Mouse (Mus musculus) lung, postnatal 0 days (tissue): ENCODE measurements at regions not wholly inside any gene's neighbourhood (a gene's known extent, or its start where the extent isn't known, plus 50 kb on each side); places are given as distances from the start of the nearest gene placed in this dataset.

Experiments
- ATAC-seq: fragments of 200-750 bp; cut with Nextera tagmentation; 2 replicates; pipeline ENCODE4 v1.8.0; 2017; ENCODE audit warnings: moderate library complexity
- DNase-seq: peaks from one replicate; pipeline ENCODE4 v3.0.0-alpha.2; 2016; ENCODE audit warnings: low spot score
- H3K27ac ChIP-seq: fragments of 300-500 bp; sonication (generic); 2 replicates; pipeline ENCODE4 v1.5.1; 2014; ENCODE audit warnings: antibody characterized with exemption, mild to moderate bottlenecking, low read length, mixed read lengths
- H3K27me3 ChIP-seq: fragments of 300-500 bp; sonication (generic); replicated peaks from 2 replicates; pipeline ENCODE4 v1.6.1; 2014; ENCODE audit warnings: low read length, mixed read lengths; ENCODE audit not compliant: insufficient read depth
- H3K36me3 ChIP-seq: fragments of 300-500 bp; sonication (generic); 2 replicates; pipeline ENCODE4 v1.6.1; 2014; ENCODE audit warnings: low read length, mixed read lengths; ENCODE audit not compliant: insufficient read depth
- H3K4me1 ChIP-seq: fragments of 300-500 bp; sonication (generic); 2 replicates; pipeline ENCODE4 v1.6.1; 2014; ENCODE audit warnings: antibody characterized with exemption, low read depth, low read length, mixed read lengths; ENCODE audit not compliant: insufficient read depth
- H3K4me2 ChIP-seq: fragments of 300-500 bp; sonication (generic); replicated peaks from 2 replicates; pipeline ENCODE4 v1.6.1; 2014; ENCODE audit warnings: low read depth, mild to moderate bottlenecking, low read length, moderate library complexity, mixed read lengths
- H3K4me3 ChIP-seq: fragments of 300-500 bp; sonication (generic); 2 replicates; pipeline ENCODE4 v1.5.1; 2014; ENCODE audit warnings: low read depth, low read length
- H3K9ac ChIP-seq: fragments of 300-500 bp; sonication (generic); replicated peaks from 2 replicates; pipeline ENCODE4 v1.6.1; 2014; ENCODE audit warnings: low read depth, mild to moderate bottlenecking
- H3K9me3 ChIP-seq: fragments of 300-500 bp; sonication (generic); 2 replicates; pipeline ENCODE4 v1.6.1; 2016; ENCODE audit warnings: low read length, mixed read lengths
- CTCF ChIP-seq: IDR thresholded peaks from 2 replicates; pipeline ENCODE4 v1.5.1; 2016; ENCODE audit warnings: antibody characterized with exemption, mild to moderate bottlenecking
- EP300 ChIP-seq: IDR thresholded peaks from 2 replicates; pipeline ENCODE4 v1.6.1; 2016; ENCODE audit warnings: antibody characterized with exemption, mild to moderate bottlenecking, control low read depth
- WGBS: fragments of 180-500 bp; shearing (Covaris S2); extraction: QIAGEN DNeasy Blood & Tissue Kit; methylation state at CpG from one replicate; pipeline ENCODE4 v1.1.7; 2014; 5-methylcytosine and 5-hydroxymethylcytosine counted together

- WGBS: 78% methylated on average over 7 of the region's 7 CpGs
- no peak for ATAC-seq
- Histone ChIP-seq H3K9ac (no peak overlapping the region), H3K9me3 (no peaks in the 10 kb centered on the region), H3K27ac (no peak overlapping the region), H3K36me3 (no peaks in the 10 kb centered on the region), H3K4me3 (no peak overlapping the region), H3K27me3 (no peaks in the 10 kb centered on the region), H3K4me2 (no peak overlapping the region), H3K4me1 (no peaks in the 10 kb centered on the region)
- TF ChIP-seq EP300 (no peak), CTCF (peak; percentile 65)
- peak; percentile 64 for DNase-seq
Observed at GRCm38 (mm10) chr15:25486158-25486557, 72.6 kb upstream of the Basp1 start.

GRCm38 (mm10) chr15:25489804-25490203 lies 76.2 kb upstream of the Basp1 start:
- no peak for TF ChIP-seq EP300
- TF ChIP-seq CTCF: no peak
- Histone ChIP-seq H3K9ac (no peak overlapping the region), H3K9me3 (no peaks in the 10 kb centered on the region), H3K4me3 (no peak overlapping the region), H3K36me3 (no peaks in the 10 kb centered on the region), H3K4me2 (no peak overlapping the region), H3K27me3 (no peaks in the 10 kb centered on the region), H3K27ac (no peak overlapping the region), H3K4me1 (no peaks in the 10 kb centered on the region)
- DNase-seq (peak; percentile 42), ATAC-seq (peak; percentile 76)
- 37% methylated on average over 6 of the region's 6 CpGs for WGBS

GRCm38 (mm10) chr15:25492161-25492746 lies 78.7 kb upstream of the Basp1 start:
- TF ChIP-seq CTCF: no peak
- TF ChIP-seq EP300: no peak
- 62% methylated on average over 5 of the region's 5 CpGs for WGBS
- no peak for DNase-seq
- Histone ChIP-seq H3K27me3 (no peaks in the 10 kb centered on the region), H3K9ac (no peak overlapping the region), H3K4me3 (no peak overlapping the region), H3K36me3 (no peaks in the 10 kb centered on the region), H3K27ac (no peak overlapping the region), H3K4me2 (no peak overlapping the region), H3K4me1 (no peaks in the 10 kb centered on the region), H3K9me3 (no peaks in the 10 kb centered on the region)
- ATAC-seq: no peak

- H3K27ac ChIP-seq: no peak overlapping the region
- no peak for DNase-seq
- no peak overlapping the region for H3K4me2 ChIP-seq
- TF ChIP-seq EP300: no peak
- no peak for TF ChIP-seq CTCF
- 0 out of 2 replicates have a peak, but pooled peaks have one; percentile 25 for ATAC-seq
- no peaks in the 10 kb centered on the region for H3K36me3 ChIP-seq
- 80% methylated on average over 8 of the region's 8 CpGs for WGBS
- H3K9me3 ChIP-seq: no peaks in the 10 kb centered on the region
- no peaks in the 10 kb centered on the region for H3K27me3 ChIP-seq
- peaks cover 4% of the 10 kb centered on the region; the same call in 1 of the 2 replicates for H3K4me1 ChIP-seq
- H3K9ac ChIP-seq: no peak overlapping the region
- no peak overlapping the region for H3K4me3 ChIP-seq
Observed at GRCm38 (mm10) chr15:25494687-25495299, 81.2 kb upstream of the Basp1 start.

GRCm38 (mm10) chr15:25495926-25496644 lies 82.5 kb upstream of the Basp1 start:
- no peaks in the 10 kb centered on the region for H3K27me3 ChIP-seq
- H3K4me1 ChIP-seq: peaks cover 4% of the 10 kb centered on the region; the same call in 1 of the 2 replicates
- TF ChIP-seq CTCF (peak; percentile 37), EP300 (no peak)
- no peaks in the 10 kb centered on the region for H3K36me3 ChIP-seq
- ATAC-seq: peak; percentile 71
- no peaks in the 10 kb centered on the region for H3K9me3 ChIP-seq
- 36% methylated on average over 7 of the region's 7 CpGs for WGBS
- no peak overlapping the region for H3K9ac ChIP-seq
- no peak overlapping the region for H3K4me3 ChIP-seq
- peak; percentile 13 for DNase-seq
- no peak overlapping the region for H3K27ac ChIP-seq
- no peak overlapping the region for H3K4me2 ChIP-seq

GRCm38 (mm10) chr15:25497743-25498142 lies 84.2 kb upstream of the Basp1 start:
- no peaks in the 10 kb centered on the region for H3K27me3 ChIP-seq
- H3K4me1 ChIP-seq: peaks cover 4% of the 10 kb centered on the region; the same call in 1 of the 2 replicates
- TF ChIP-seq CTCF (no peak), EP300 (no peak)
- no peak overlapping the region for H3K4me2 ChIP-seq
- no peak for DNase-seq
- H3K4me3 ChIP-seq: no peak overlapping the region
- H3K36me3 ChIP-seq: no peaks in the 10 kb centered on the region
- no peak overlapping the region for H3K9ac ChIP-seq
- no peak overlapping the region for H3K27ac ChIP-seq
- no peak for ATAC-seq
- WGBS: 65% methylated on average over 1 of the region's 1 CpGs
- H3K9me3 ChIP-seq: no peaks in the 10 kb centered on the region
